Mouse (Mus musculus): Measurements from ENCODE around the gene Pisd. TPM values are rescaled to one million over a fixed set of nuclear protein-coding genes. Genes with fewer than 3 reads are reported as not detected.
"Not testable (repeated sequence)": the region's sequence is repeated elsewhere in the genome, so short reads cannot be mapped to it uniquely, and the experiment has no call there.

Pisd gene
- total RNA-seq (2017), result 26.5 and 31.6 TPM in 2 replicates

GRCm38 (mm10) chr5:32785313-32785915 lies at the start of gene Pisd:
Gene Pisd (minus strand): TSS chr5:32785646.
- ATAC-seq (replicated peaks; ENCODE audit: low read depth, poor library complexity, severe bottlenecking), result peak; percentile 99

- no peak for ATAC-seq (replicated peaks; ENCODE audit: low read depth, poor library complexity, severe bottlenecking)
Measured at GRCm38 (mm10) chr5:32834497-32834896, 49.1 kb upstream of the Pisd start.

- ATAC-seq (replicated peaks; ENCODE audit: low read depth, poor library complexity, severe bottlenecking), result no peak
Measured at GRCm38 (mm10) chr5:32830054-32830453, 44.6 kb upstream of the Pisd start.

- not testable (repeated sequence) for ATAC-seq (replicated peaks; ENCODE audit: low read depth, poor library complexity, severe bottlenecking)
Measured at GRCm38 (mm10) chr5:32828766-32829165, 43.3 kb upstream of the Pisd start.

- ATAC-seq (replicated peaks; ENCODE audit: low read depth, poor library complexity, severe bottlenecking), result no peak
Measured at GRCm38 (mm10) chr5:32827009-32827408, 41.6 kb upstream of the Pisd start, which contains the start of gene Gm20671. Gene Gm20671 (minus strand): TSS chr5:32827109.

- no peak for ATAC-seq (replicated peaks; ENCODE audit: low read depth, poor library complexity, severe bottlenecking)
Measured at GRCm38 (mm10) chr5:32820471-32820870, 35.0 kb upstream of the Pisd start.

- ATAC-seq (replicated peaks; ENCODE audit: low read depth, poor library complexity, severe bottlenecking), result no peak
Measured at GRCm38 (mm10) chr5:32815396-32815795, 29.9 kb upstream of the Pisd start.

- not testable (repeated sequence) for ATAC-seq (replicated peaks; ENCODE audit: low read depth, poor library complexity, severe bottlenecking)
Measured at GRCm38 (mm10) chr5:32786454-32786853, 1.0 kb upstream of the Pisd start.

GRCm38 (mm10) chr5:32784726-32785125 lies 720 bp downstream of the Pisd start:
- ATAC-seq (replicated peaks; ENCODE audit: low read depth, poor library complexity, severe bottlenecking), result no peak

- no peak for ATAC-seq (replicated peaks; ENCODE audit: low read depth, poor library complexity, severe bottlenecking)
Measured at GRCm38 (mm10) chr5:32781596-32781995, 3.9 kb downstream of the Pisd start.

- peak; percentile 60 for ATAC-seq (replicated peaks; ENCODE audit: low read depth, poor library complexity, severe bottlenecking)
Measured at GRCm38 (mm10) chr5:32778168-32778567, 7.3 kb downstream of the Pisd start.

- no peak for ATAC-seq (replicated peaks; ENCODE audit: low read depth, poor library complexity, severe bottlenecking)
Measured at GRCm38 (mm10) chr5:32772361-32772760, 13.1 kb downstream of the Pisd start.

- ATAC-seq (replicated peaks; ENCODE audit: low read depth, poor library complexity, severe bottlenecking), result no peak
Measured at GRCm38 (mm10) chr5:32767636-32768373, 17.6 kb downstream of the Pisd start.

- ATAC-seq (replicated peaks; ENCODE audit: low read depth, poor library complexity, severe bottlenecking), result no peak
Measured at GRCm38 (mm10) chr5:32767004-32767403, 18.4 kb downstream of the Pisd start.

GRCm38 (mm10) chr5:32761566-32762140 lies 23.8 kb downstream of the Pisd start:
- peak; percentile 83 for ATAC-seq (replicated peaks; ENCODE audit: low read depth, poor library complexity, severe bottlenecking)

- ATAC-seq (replicated peaks; ENCODE audit: low read depth, poor library complexity, severe bottlenecking), result no peak
Measured at GRCm38 (mm10) chr5:32760787-32761186, 24.7 kb downstream of the Pisd start.

GRCm38 (mm10) chr5:32760352-32760751 lies 25.1 kb downstream of the Pisd start:
- ATAC-seq (replicated peaks; ENCODE audit: low read depth, poor library complexity, severe bottlenecking), result not testable (repeated sequence)

GRCm38 (mm10) chr5:32759662-32760061 lies 25.8 kb downstream of the Pisd start:
- ATAC-seq (replicated peaks; ENCODE audit: low read depth, poor library complexity, severe bottlenecking), result no peak

- ATAC-seq (replicated peaks; ENCODE audit: low read depth, poor library complexity, severe bottlenecking), result no peak
Measured at GRCm38 (mm10) chr5:32756141-32756540, 29.3 kb downstream of the Pisd start.

GRCm38 (mm10) chr5:32751736-32752135 lies 33.7 kb downstream of the Pisd start:
- ATAC-seq (replicated peaks; ENCODE audit: low read depth, poor library complexity, severe bottlenecking), result no peak

- ATAC-seq (replicated peaks; ENCODE audit: low read depth, poor library complexity, severe bottlenecking), result no peak
Measured at GRCm38 (mm10) chr5:32748936-32749335, 36.5 kb downstream of the Pisd start.

Measured in common myeloid progenitor, adult 5-6 weeks (primary cell).